ENCODE assay signal across 9 mouse cellular contexts in genomic region chr9:36833914-36834313, GRCm38 (mm10). TPM values are rescaled to one million over a fixed set of nuclear protein-coding genes. Genes with fewer than 3 reads are reported as not detected.
DNase-seq lines count a peak whose midpoint lies in the region; ATAC-seq and TF ChIP-seq lines count a peak whose summit lies in the region.
"Had no signal": no experiment of that assay in that cellular context is flagged by ENCODE, and none has a peak within 500 bp of the region (broad histone marks: within the 10 kb centered on the region; RNA-seq: fewer than 3 reads in every experiment).

No protein-coding gene starts in this region.

- H3K9ac ChIP-seq in hindbrain, postnatal 0 days (replicated peaks; ENCODE audit: low read length), result peak overlapping the region; percentile 57
- H3K9ac ChIP-seq in neural tube, embryonic 15.5 days (replicated peaks), result peak overlapping the region; percentile 74

- H3K9me3 ChIP-seq in hindbrain, postnatal 0 days (ENCODE audit: low read length), result no peaks in the 10 kb centered on the region
- H3K9me3 ChIP-seq in neural tube, embryonic 15.5 days (replicated peaks), result no peaks in the 10 kb centered on the region

- H3K4me3 ChIP-seq in hindbrain, postnatal 0 days (ENCODE audit: low read length), result peak overlapping the region; percentile 66
- H3K4me3 ChIP-seq in neural tube, embryonic 15.5 days (replicated peaks), result peak overlapping the region; percentile 64

- 8% methylated on average over 3 of the region's 3 CpGs for WGBS in hindbrain, postnatal 0 days
- 4% methylated on average over 3 of the region's 3 CpGs for WGBS in neural tube, embryonic 15.5 days

- peak; percentile 20 for DNase-seq in embryo, embryonic 11 days
- no peak for DNase-seq in embryo, embryonic 10.5 days (ENCODE audit: low spot score)
- peak; percentile 41 for DNase-seq in retina, embryonic 14.5 days (ENCODE audit: low spot score)
- no peak for DNase-seq in retina, postnatal 1 day
- DNase-seq in hindbrain, postnatal 0 days (ENCODE audit: low spot score), result peak; percentile 58
- no peak for DNase-seq in urinary bladder, adult 2 months (ENCODE audit: low spot score)
- no peak for DNase-seq in spleen, adult 12 weeks (ENCODE audit: low spot score)

- TF ChIP-seq CTCF in hindbrain, postnatal 0 days (IDR thresholded peaks at IDR 0.05; ENCODE audit: low read depth), result no peak

- H3K27me3 ChIP-seq in hindbrain, postnatal 0 days (ENCODE audit: insufficient read depth, low read length), result no peaks in the 10 kb centered on the region
- no peaks in the 10 kb centered on the region for H3K27me3 ChIP-seq in neural tube, embryonic 15.5 days (replicated peaks)

- no peaks in the 10 kb centered on the region for H3K36me3 ChIP-seq in hindbrain, postnatal 0 days (ENCODE audit: insufficient read depth, low read length)
- H3K36me3 ChIP-seq in neural tube, embryonic 15.5 days, result no peaks in the 10 kb centered on the region

- ATAC-seq in hindbrain, postnatal 0 days, result peak; percentile 7
- peak; percentile 37 for ATAC-seq in neural tube, embryonic 15.5 days (ENCODE audit: low FRiP score)

- H3K27ac ChIP-seq in hindbrain, postnatal 0 days, result peak overlapping the region; percentile 93
- peak overlapping the region; percentile 93 for H3K27ac ChIP-seq in neural tube, embryonic 15.5 days (replicated peaks)
- H3K27ac ChIP-seq: macrophage had no signal

- H3K4me1 ChIP-seq in hindbrain, postnatal 0 days (ENCODE audit: insufficient read depth, low read length), result peaks cover 8% of the 10 kb centered on the region; the same call in 1 of the 2 replicates
- peaks cover 42% of the 10 kb centered on the region for H3K4me1 ChIP-seq in neural tube, embryonic 15.5 days

- H3K4me2 ChIP-seq in hindbrain, postnatal 0 days (ENCODE audit: low read depth, low read length), result peak overlapping the region; percentile 86
- H3K4me2 ChIP-seq in neural tube, embryonic 15.5 days, result peak overlapping the region; percentile 76

RNA-seq across cellular contexts. Expression of gene Fez1, which starts 12.2 kb away (rescaled TPM):
- 237 and 300 TPM in 2 replicates for total RNA-seq in hindbrain, postnatal 0 days (2014; rRNA removed)
- polyA plus RNA-seq in hindbrain, postnatal 0 days (2015; fragmentation: Nextera tagmentation; extraction: Ambion mirVana), result 464 and 483 TPM in 2 replicates
- polyA plus RNA-seq in neural tube, embryonic 15.5 days (2015; fragmentation: Nextera tagmentation; extraction: Ambion mirVana), result 491 and 612 TPM in 2 replicates
- 12.7 and 15.1 TPM in 2 replicates for polyA plus RNA-seq in urinary bladder, adult 2 months (2012; rRNA removed)
- polyA plus RNA-seq: macrophage had no signal

RNA-seq across cellular contexts. Expression of gene Ei24, which starts 36.7 kb away (rescaled TPM):
- total RNA-seq in hindbrain, postnatal 0 days (2014; rRNA removed), result 85.0 and 93.2 TPM in 2 replicates
- polyA plus RNA-seq in hindbrain, postnatal 0 days (2015; fragmentation: Nextera tagmentation; extraction: Ambion mirVana), result 105 and 107 TPM in 2 replicates
- polyA plus RNA-seq in neural tube, embryonic 15.5 days (2015; fragmentation: Nextera tagmentation; extraction: Ambion mirVana), result 118 and 120 TPM in 2 replicates
- 115 and 123 TPM in 2 replicates for polyA plus RNA-seq in urinary bladder, adult 2 months (2012; rRNA removed)

Comparison
In these comparisons a context has a peak if more than half of its experiments do, and no peak if none do; other contexts are left out.
1. DNase-seq: peak in embryo, embryonic 11 days (single experiment), retina, embryonic 14.5 days (single experiment) and hindbrain, postnatal 0 days (single experiment); none in embryo, embryonic 10.5 days (single experiment), retina, postnatal 1 day (single experiment), urinary bladder, adult 2 months (single experiment) and spleen, adult 12 weeks (single experiment).
2. RNA of gene Fez1, which starts 12.2 kb away (polyA plus RNA-seq): 491 to 612 TPM in neural tube, embryonic 15.5 days and 464 to 483 TPM in hindbrain, postnatal 0 days; 12.7 to 15.1 TPM in urinary bladder, adult 2 months; every median in the first group is over 10 times any median in the second.